Mouse (Mus musculus) gonadal fat pad, adult 2 months (tissue): ENCODE data around the gene Cd180. TPM values are rescaled to one million over a fixed set of nuclear protein-coding genes. Genes with fewer than 3 reads are reported as not detected.
A peak's percentile ranks its signal among the peaks of the same experiment; 100 is the strongest.
"Not testable (repeated sequence)": the region's sequence is repeated elsewhere in the genome, so short reads cannot be mapped to it uniquely, and the experiment has no call there.

Source experiments
- DNase-seq: peaks from one replicate; pipeline ENCODE4 v3.0.0-alpha.2; 2012; ENCODE audit warnings: low read depth
- polyA plus RNA-seq: library from polyadenylated mRNA; depleted of rRNA; stranded (reverse); fragments of >200 nt; gene quantifications from 2 replicates; pipeline ENCODE4 v1.2.3, GENCODE M21; 2012; rRNA removed

The Cd180 gene
- polyA plus RNA-seq: 1.1 and 1.5 TPM in 2 replicates

DNA sequence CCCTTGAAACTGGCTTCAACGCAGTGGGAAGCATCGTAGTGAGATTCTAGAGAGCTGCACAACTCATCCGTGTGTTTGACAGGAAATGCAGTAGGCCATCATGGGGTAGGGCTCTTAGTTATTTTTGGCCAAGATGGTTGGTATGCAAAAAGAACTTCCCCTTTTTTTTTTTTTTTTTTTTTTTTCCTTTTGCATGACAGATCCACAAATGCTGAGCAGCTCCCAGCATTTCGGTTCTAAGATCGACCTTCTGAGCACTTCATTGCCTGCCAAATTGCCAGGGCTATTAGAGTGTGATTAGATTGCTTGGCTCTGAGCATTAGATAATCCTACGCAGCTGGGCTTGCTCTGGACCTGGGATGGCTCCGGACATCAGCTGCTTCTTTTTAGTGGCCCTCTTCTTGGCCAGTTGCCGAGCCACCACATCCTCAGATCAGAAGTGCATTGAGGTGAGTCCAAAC lies at the start of gene Cd180:
Gene Cd180, plus strand, starts transcription at position 218 of the 461 bp plus-strand sequence.
- DNase-seq: no peak

DNA sequence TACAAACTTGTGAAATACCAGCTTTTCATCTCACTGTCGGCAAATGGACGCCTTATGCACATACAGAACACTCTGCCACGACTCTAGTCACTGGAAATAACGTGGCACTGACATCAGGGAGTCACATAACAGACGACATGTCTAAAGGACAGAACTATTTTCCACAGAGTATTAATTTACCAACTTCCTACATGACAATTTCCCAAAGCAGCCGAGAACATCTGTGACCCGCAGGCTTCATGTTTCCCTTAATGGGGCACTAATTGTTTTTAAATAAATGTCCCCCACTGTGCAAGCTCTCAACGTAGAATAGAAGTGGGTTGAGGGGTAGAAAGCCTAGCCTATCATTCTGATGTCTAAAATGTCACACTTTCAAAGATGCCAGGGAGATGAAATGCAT lies 49.0 kb upstream of the Cd180 start:
- DNase-seq: no peak

DNA sequence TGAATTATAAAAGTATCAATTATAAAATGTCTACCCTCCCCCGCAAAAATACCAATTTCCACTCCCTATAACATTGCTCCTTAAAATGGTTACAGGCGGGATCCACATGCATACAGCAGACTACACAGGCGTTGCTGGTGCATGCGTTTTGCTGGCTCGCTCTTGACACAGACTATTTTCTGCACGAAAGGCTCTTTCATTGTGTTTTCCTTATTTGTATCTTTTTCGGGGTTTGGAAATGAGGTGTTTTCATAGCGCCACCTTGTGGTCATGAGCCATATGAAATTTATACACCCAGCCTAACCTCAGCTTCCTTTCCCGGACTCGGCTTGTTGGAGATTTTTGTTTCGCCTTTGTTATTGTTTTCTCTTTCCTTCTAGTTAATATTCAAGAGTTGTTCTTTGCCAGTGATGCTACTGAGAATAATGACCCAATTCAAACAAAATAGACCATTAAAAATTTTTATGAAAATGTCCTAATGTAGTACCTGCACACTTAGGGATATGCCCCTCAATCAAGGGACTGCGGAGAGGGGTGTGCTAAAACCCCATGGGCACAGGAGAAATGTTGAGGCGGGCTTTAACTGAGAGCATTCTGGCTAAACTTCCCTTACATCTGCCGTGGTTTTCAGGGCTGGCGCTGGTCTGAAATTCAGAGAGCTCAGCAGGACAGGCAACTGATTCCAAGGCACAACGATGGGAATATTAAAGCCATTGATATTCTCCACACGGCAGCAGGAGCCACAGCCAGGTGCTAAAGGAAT lies 48.4 kb upstream of the Cd180 start:
- DNase-seq: no peak

DNA sequence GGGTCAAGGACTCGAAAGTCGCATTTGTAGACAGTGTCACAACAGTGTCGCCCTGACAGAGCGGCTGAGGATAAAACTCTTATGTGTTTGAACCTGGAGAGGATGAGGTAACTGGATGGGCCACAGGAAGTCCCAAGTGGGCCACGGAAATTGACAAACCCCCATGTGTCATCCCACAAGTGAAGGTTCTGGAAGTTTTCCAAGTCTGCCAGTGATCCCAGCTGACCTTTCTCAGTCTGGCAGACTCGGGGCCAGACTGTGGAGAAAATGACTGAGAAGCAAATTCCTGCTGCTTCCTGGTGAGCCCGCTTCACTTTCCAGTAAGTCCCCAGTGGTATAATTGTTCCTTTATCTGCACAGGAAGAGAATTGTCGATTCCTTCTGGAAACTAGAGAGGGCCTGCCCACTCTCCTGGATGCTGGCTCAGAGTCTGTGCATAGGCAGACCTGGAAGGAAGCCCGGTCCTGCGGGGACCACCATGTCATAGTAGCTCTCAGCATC lies 47.0 kb upstream of the Cd180 start:
- DNase-seq: no peak

DNA sequence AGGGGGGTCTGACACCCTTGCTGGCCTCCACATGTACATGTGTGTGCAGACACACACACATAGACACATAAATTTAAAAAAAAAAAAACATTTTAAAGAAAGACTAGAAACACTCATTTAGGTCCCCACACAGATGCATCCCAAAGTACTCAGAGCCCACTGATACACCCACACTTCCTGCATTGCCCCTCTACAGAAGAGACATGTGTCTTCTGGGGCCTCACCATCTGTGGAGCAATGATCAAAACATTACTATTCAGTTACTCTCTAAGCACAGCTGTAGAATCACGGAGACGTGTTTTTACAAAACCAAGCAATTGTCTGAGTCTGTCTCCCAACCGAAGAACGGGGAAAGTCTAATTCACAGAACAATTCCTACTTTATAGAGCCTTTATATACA lies 45.8 kb upstream of the Cd180 start:
- no peak for DNase-seq

DNA sequence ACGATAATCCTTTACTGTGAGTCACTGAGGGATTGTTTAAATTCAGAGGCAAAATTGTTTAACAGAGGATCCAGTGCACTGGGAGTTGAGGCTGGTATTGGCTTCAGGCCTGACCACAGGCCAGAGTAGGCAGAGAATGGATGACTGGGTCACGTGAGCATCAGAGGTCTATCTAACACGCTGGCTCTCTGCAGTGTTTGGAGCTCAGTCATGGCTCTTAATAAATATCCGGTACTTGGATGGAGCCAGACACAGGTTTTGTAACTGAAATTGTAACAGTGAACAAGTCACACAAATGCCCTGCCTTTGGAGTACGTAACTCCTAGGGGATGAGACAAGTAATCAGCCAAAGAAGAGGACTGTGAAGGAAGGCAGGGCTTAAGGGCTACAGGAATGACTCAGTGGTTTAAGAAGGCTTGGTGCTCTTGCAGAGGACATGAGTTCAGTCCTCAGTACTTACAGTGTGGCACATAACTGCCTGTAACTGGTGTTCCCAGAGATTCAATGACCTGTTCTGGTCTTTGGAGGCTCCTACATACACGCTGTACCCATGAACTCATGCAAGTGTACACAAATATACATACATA lies 41.0 kb upstream of the Cd180 start:
- no peak for DNase-seq

DNA sequence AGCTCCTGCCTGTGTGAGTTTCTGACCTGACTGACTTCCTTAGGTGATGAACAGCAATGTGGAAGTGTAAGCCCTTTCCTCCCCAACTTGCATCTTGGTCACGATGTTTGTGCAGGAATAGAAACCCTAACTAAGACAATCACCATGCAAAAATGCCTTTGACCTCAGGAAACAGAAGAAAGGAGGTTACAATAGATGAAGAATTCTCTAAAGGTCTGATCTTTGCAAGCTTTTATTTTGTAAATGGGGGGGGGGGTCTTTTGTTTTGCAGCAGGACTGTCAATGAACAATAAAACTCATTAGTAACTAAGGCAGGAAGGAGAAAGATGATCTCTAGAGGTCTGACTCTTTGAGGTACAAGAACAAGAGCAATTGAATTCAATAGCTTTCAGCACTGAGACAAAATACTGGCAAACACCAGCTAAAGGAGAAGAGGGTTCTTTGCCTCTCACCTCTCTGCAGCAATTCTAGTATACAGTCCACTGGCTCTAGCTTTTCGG lies 38.2 kb upstream of the Cd180 start:
- no peak for DNase-seq

DNA sequence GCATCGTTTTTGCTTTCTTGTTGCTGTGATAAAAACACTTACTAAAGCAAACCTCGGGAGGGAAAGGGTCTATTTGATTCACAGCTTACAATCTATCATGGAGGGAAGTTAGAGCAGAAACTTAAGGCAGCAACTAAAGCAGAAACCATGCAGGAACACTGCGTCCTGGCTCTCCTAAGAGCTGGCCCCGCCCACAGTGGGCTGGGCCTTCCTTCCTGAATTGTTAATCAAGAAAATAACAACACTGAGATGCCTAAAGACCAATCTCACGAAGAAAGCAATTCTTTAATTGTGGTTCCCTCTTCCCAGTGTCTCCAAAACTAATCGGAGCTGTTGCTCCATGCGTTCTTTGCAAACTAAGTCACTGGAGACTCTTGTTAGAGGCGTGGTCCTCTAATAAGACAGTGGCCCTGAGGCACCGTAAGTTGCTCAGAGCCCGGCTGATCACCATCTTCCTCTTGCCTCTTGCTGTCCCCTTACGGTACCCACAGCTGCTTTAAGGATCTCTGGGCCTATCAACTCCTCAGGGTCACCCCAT lies 37.1 kb upstream of the Cd180 start:
- DNase-seq: no peak

DNA sequence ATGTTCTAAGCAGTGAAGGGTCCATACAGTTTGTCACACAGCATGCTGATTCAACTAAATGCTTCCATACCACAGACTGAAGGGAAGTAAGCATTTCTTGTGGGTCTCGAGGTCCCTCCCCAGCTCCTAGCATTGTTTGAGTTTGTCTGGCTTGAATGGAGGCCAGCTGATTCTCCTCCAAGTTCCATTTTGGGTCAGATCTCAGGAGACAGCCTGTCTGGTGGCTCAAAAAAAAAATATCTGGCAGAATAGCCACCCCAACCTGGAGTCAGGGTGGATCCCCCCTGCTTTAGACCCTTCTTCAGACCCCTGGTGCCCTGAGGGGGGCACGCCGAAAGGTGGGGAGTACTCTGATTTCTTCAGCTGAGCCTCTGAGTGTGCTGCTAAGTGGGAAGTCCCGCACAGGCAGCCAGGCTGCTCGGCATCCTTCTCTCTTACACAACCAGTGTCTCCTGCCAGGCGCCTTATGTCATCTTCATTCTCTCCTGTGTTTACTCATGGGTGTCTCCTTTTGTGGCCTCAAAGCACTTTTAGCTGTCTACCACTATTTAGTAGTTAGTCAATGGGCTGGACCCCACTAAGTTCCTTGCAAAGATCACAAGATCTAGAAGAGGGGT lies 35.0 kb upstream of the Cd180 start:
- DNase-seq: no peak

DNA sequence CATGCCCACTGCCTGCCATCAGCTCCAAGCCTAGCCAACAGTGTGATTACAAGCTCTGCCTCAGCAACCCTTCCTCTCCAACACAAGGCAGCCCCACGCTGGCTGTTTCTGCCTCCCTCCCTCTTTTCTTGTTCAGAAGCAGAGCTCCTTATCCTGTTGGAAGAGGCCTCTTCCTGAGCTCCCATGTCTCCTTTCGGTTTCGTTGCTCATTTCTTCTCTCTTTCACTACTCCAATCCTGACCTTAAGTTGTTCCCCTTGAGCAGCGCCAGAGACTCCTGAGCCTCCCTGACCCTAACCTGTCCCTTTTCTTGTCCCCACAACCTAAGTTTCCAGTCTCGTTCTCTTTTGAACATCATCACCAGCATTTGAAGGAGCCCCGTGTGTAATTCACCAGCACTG lies 29.3 kb upstream of the Cd180 start:
- DNase-seq: no peak

DNA sequence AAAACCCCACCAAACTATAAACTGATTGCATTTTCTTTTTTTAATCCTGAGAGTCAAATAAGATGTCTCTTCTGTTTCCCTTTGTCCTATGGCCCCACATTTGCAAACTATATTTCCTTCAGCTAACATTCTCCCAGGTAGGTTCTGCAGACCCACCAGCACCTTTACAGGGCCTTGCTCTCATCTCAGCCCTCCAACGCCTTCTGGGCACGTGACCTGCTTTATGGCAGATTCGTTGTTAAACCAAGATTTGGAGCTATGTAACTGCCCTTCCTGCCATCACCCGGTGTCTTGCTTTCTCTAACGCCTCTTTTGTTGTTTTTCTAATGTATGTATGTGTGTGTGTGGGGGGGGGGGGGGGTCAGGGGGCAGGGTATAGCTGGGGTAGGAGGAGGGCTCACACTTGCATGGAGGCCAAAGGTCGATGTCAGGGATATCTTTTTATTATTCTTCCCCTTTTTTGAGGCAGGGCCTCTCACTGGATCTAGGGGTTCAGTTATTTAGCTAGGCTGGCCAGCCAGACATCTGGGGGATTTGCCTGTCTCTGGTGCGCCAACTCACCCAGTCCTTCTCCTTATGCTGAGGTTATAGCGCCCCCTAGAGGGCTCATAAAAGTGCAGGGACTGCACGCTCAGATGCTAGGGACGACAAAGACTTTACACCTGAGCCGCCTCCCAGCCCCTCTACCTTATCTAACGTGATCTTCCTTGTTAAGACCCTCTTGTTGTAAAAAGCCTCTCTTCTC lies 28.3 kb upstream of the Cd180 start:
- DNase-seq: no peak

DNA sequence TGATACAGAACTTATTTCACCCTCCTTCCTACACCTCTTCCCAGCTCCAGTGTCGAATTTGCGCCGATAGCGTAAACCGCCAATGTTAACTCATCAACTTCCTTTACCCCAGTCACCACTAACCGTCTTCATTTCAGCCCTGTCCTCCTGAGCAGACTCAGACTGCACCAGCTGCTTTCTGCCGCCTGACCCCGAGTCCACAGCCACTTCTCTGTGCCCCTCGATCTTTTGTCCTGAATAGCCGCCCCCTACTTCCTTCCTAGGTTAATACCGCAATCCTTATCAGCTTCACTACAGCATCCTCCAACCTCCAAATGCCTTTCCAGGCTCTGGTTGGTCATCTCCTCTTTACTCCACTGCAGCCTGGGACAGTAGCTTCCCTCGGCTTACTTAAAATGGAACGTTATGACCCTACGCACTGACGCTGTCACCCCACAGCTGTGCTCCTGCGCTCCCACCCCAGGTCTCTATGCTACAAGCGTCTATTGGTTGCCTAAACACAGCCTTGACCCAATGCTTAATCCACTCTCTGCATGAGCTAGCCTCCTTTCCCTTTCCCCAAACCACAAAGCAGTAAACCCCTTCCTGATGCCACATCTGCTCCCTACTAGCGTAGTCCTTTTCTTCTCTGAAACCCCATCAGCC lies 27.6 kb upstream of the Cd180 start:
- no peak for DNase-seq

DNA sequence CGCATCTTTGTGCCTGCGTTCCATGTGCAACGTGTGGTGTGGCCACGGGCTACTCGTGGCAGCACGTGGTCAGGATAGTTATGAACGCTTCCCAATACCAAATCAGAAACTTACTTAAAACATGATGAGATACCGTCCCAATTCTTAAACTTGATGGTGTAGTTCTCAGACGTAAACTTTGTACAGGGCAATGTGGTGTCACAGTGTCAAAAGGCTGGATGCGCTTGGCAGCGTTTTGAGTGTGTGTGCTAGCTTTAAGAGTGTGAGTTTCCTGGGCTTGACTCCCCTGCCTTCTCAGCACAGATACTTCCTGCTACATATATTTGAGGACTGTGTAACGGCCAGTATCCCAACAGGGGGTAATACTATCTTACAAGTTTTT lies 27.1 kb upstream of the Cd180 start:
- DNase-seq: no peak

DNA sequence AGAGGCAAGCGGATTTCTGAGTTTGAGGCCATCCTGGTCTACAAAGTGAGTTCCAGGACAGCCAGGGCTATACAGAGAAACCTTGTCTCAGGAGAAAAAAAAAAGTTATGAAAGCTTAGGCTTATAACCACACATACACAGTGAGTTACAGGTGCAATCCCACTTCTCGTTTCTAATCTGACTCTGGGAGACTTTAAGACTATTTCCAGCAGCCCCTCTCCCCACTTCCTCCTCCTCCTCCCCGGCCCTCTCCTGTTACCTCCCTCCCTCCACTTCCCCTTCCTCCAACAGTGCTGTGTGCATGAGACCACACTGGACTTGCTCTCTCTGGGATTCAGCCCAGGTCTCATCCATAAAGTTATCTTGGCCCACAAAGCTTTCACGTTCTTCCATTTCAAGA lies 26.6 kb upstream of the Cd180 start:
- no peak for DNase-seq

DNA sequence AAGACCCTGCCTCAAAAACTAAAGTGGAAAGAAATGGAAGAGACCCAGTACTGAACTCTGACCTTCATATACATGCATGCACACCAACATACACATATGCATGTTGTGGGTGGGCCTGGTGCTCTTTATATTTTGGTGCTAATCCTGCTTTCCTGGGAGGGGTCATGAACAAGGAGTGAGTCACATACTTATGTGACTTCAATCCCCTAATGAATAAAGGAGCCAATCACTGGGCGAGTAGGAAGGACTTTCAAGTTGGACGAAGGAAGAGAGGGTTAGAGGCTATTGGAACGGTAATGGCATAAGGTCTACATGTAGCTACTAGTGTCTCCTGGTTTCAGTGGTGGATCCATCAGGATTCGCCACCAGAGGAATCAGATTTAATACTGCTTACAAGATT lies 26.0 kb upstream of the Cd180 start:
- DNase-seq: no peak

DNA sequence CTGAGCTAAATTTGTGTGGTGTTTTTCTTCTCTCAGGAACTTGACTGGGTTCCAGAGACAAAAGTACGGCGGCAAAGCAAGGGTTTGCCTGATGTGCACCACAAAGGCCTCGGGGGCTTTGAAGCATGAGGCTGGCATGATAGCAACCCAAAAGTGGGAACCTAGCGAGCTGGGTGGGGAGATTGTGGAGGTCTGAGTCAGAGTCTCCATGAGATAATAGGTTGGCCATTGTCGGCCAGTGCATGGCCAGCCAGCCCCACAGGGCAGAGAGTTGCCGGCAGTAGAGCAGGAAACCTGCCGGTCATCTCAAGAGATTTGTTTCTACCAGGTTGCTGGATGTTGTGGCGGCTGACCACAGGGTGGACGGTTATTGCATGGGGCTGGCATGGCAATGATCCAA lies 25.5 kb upstream of the Cd180 start:
- no peak for DNase-seq

DNA sequence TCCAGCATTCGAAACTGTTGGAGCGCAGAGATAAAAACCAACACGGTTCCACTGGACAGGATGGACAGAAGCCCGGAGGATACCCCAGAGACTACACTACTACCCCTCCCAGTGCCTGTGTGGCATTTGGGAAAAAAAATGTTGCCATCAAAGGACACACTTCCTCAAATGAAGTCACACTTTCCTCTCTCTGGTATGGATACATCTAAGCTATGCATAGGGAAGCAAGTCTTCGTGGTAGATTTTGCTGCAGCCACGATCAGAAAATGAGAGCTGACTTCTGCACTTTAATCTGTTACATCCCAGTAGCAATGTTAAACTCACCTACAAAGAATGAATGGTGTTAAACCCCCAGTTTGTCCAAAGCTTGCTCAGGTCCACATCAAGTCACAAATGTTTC lies 24.4 kb upstream of the Cd180 start:
- no peak for DNase-seq

DNA sequence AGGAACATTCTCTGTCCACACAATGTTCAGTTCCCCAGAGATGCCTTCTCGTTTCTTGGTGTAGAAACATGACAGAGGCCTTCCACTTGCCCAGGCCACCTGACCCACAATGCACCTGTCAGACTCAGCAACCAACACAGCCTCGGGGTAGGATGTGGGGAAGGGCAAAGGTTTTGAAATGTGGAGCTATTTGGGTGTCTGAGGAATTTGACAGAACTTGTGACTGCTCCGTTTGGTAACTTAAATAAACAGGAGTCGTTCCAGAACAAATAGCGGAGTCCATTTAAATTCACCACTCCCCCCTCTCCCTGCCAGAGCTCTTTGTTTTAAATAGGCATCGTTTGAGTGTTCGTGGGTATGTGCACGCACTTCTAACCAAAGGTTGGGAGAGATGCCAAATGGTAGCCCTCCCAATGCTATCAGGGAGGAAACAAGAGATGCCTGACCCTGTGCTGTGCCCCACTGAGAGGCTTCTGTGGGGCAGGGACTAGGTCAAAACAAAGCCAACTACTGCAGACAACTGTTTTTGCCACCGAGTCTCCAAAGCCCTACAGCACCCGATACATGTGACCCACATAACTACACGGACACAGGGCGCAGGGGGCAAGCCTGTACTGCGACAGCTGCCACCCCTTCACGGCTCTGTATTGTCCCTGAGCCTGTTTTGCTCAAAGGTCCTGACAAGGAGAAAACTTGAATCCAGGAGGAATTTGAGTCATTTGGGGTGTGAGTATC lies 23.7 kb upstream of the Cd180 start:
- peak; percentile 46 for DNase-seq

DNA sequence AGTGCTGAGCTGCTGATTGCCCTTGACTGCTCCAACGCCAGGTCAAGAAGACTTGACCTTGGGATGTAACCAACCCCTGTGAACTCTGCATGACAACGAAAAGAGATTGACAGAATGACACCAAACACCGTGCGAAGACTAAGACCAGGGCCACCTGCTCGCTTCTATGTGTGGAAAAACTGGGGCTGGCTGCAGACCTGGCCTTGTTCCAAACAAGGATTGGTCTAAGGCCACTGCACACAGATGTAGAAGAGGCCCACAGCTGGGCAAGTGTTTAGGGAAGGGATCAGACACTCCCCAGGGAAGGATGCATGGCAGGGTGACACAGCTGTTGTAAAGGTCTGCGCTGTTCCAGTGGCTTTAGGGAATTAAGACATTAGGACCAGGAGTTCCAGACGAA lies 22.9 kb upstream of the Cd180 start:
- no peak for DNase-seq

DNA sequence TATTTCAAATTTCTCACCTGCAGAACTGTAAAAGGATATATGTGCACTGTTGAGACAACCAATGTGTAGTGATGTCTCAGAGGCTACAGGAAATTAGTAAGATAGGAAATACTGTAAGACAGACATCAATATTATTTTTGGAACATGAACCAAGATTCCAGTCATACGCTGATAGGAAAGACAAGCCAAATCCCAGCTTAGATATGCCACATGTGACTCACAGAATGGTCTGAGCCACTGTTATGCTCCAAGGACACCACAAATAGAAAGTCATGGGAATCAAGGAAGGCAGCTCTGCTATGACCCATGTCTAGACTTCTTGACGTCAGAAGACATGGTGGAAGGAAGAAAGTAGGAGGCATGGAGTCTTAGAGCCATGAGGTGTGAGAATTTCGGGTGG lies 19.3 kb upstream of the Cd180 start:
- no peak for DNase-seq

DNA sequence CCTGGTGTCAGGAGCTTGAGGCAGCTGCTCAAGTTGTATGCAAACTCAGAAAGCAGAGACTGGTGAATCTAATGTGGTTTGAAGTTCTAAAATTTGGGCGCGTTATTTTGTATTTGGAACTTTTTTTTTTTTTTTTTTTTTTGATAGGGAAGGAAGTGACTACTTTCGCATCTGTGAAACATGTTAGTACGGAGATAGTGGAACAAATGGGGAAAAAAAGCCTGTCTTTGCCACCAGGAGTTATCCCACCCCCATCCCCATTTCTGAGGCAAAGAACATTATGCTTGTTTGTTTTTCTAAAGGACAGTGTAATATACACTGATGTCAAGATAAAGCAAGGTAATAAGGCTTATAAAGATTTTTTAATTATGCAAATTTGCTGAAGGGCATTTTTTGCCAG lies 15.8 kb upstream of the Cd180 start:
- not testable (repeated sequence) for DNase-seq
